Mouse (Mus musculus) c-Kit-positive CD71-positive TER-119-positive erythroid progenitor cells, embryonic 14.5 days (primary cell): Measurements from ENCODE around the gene Olfr105-ps.

Experiments used
- DNase-seq: peaks from one replicate; pipeline ENCODE4 v3.0.0-alpha.2; 2013; ENCODE audit warnings: low spot score

The Olfr105-ps gene

DNA sequence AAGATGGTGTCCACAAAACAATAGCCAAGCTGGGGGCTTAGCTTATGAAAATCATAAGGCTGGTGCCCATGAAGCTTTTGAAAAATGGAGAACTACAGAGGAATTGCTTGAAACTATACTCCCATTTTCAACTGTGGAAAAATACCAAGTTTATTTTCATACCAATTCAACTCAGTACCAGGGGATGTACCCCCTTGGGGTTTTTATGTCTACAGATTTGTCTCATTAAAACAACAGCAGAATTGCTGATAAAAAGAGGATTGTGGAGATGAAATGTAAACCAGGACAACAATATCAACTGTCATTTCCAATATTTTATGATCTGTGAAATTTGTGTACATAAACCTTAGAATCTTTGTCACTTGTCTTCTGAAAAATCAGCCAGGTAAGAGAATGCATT, at the start of gene Olfr105-ps:
Gene Olfr105-ps, plus strand, starts transcription at position 301 of the 400 bp plus-strand sequence.
- no peak for DNase-seq

GRCm38 (mm10) chr17:37339598-37339997, 39.2 kb upstream of the Olfr105-ps start, which contains the start of gene Olfr103:
TSS of gene Olfr103 (minus strand) at chr17:37339698.
- DNase-seq, result no peak

- no peak for DNase-seq
These were observed 19.6 kb upstream of the Olfr105-ps start, which contains the start of gene Olfr104-ps for GRCm38 (mm10) chr17:37359282-37359681. TSS of gene Olfr104-ps (plus strand) at chr17:37359582.

GRCm38 (mm10) chr17:37390093-37390492, 11.3 kb downstream of the Olfr105-ps start, which contains the start of gene Olfr106-ps:
TSS of gene Olfr106-ps (plus strand) at chr17:37390393.
- no peak for DNase-seq

- no peak for DNase-seq
These were observed 20.1 kb downstream of the Olfr105-ps start, which contains the start of gene Olfr107 for GRCm38 (mm10) chr17:37398926-37399325. TSS of gene Olfr107 (plus strand) at chr17:37399226.

DNA sequence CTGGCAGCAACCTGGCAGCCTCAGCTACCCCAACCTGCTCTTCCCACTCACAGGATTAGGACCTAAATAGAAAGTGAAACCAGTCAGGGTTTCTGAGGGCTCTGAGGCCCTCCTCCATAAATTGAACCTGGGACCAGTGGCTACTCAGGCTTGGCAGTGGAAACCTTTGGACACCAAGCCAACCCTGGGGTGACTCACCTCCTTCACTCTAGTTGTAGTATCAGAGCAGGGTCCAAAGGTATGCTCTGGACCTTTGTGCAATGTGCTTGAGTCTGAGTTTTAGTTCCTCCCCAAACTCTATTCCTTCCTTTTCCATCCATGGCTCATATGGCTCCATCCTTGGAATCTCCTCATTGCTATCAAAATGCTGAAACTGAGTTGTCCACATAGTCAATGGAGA, 34.5 kb downstream of the Olfr105-ps start:
- no peak for DNase-seq
